Mouse (Mus musculus) stomach, embryonic 14.5 days (tissue): ENCODE data around the gene Coa6. TPM values are rescaled to one million over a fixed set of nuclear protein-coding genes. Genes with fewer than 3 reads are reported as not detected.

Source experiments
- ATAC-seq: fragments of 200-750 bp; cut with Nextera tagmentation; 2 replicates; pipeline ENCODE4 v1.8.0; 2017; ENCODE audit warnings: low read depth, moderate TSS enrichment; ENCODE audit not compliant: insufficient number of reproducible peaks, insufficient read depth, low FRiP score
- H3K27ac ChIP-seq: fragments of 300-500 bp; sonication (generic); 2 replicates; pipeline ENCODE4 v1.5.1; 2014; ENCODE audit warnings: mild to moderate bottlenecking, low read length, moderate library complexity, mixed read lengths
- H3K27me3 ChIP-seq: fragments of 300-500 bp; sonication (generic); 2 replicates; pipeline ENCODE4 v1.6.1; 2014; ENCODE audit warnings: low read length, control low read depth, mixed read lengths; ENCODE audit not compliant: control insufficient read depth, insufficient read depth
- H3K36me3 ChIP-seq: fragments of 300-500 bp; sonication (generic); 2 replicates; pipeline ENCODE4 v1.6.1; 2014; ENCODE audit warnings: mild to moderate bottlenecking, control low read depth, low read length, moderate library complexity, mixed read lengths; ENCODE audit not compliant: control insufficient read depth, insufficient read depth
- H3K4me1 ChIP-seq: fragments of 300-500 bp; sonication (generic); 2 replicates; pipeline ENCODE4 v1.6.1; 2014; ENCODE audit warnings: low read length, control low read depth, mixed read lengths; ENCODE audit not compliant: control insufficient read depth, insufficient read depth
- H3K4me2 ChIP-seq: fragments of 300-500 bp; sonication (generic); replicated peaks from 2 replicates; pipeline ENCODE4 v1.6.1; 2014; ENCODE audit warnings: low read depth, low read length, control low read depth
- H3K4me3 ChIP-seq: fragments of 300-500 bp; sonication (generic); 2 replicates; pipeline ENCODE4 v1.5.1; 2014; ENCODE audit warnings: low read depth, low read length, control low read depth
- H3K9ac ChIP-seq: fragments of 300-500 bp; sonication (generic); replicated peaks from 2 replicates; pipeline ENCODE4 v1.6.1; 2014; ENCODE audit warnings: low read depth, mild to moderate bottlenecking, control low read depth, low read length, moderate library complexity, mixed read lengths
- H3K9me3 ChIP-seq: fragments of 300-500 bp; sonication (generic); 2 replicates; pipeline ENCODE4 v1.6.1; 2016; ENCODE audit warnings: low read depth, low read length, control low read depth; ENCODE audit not compliant: control insufficient read depth
- WGBS: fragments of 180-500 bp; shearing (Covaris S2); extraction: QIAGEN DNeasy Blood & Tissue Kit; methylation state at CpG from one replicate; pipeline ENCODE4 v1.1.7; 2014; 5-methylcytosine and 5-hydroxymethylcytosine counted together
- polyA plus RNA-seq: library from polyadenylated mRNA; unstranded; fragments of >200 nt; fragmentation: Nextera tagmentation; extraction: Ambion mirVana; gene quantifications from 2 replicates; pipeline ENCODE4 v1.2.1, GENCODE M21; 2014

Coa6 gene
- polyA plus RNA-seq, 1 experiment from 2014 or later = 55.5 TPM

DNA sequence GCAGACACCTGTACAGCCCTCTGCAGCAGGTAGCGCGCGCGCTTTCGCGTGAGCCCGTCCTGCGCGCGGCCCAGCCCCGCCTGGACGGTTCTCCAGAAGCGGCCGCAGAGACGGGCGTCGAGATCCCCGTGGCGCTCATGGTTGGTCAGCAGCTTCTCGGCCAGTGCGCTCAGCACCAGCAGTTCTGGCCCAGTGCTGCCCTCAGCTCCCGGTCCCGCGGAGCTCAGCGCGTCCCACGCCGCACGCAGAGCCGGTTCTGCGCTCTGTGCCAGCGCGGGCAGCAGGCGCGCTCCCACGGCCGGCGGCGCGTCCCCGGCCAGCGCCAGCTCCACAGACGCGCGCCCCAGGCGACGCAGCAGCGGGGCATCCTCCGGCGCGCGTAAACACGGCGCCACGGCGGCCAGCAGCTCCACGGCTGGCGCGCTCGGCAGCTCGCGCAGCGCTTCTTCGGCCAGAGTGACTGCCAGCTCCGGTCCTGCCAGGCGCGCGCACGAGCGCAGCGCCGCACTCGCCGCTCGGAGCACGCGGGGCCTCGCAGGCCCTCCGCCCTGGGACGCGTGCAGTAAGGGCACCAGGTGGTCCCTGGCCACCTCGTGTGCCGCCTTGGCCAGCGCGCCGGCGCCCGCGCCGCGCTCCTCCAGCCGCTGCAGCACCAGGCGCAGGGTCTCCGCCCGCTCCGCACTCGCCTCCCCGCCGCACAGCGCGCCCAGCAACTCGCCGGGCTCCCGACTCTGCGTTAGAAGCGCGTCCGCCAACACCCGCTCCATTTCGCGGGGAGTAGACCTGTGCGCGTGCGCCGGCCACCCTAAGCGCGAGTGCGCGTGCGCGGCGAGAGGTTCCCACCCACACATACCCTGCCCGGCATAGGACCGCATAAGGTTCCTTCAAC is 52.2 kb downstream of the Coa6 start, which contains the start of gene Tarbp1:
TSS of gene Tarbp1 (minus strand) at position 767 of the 889 bp plus-strand sequence.
- ATAC-seq = peak; percentile 93
- H3K27me3 ChIP-seq = no peaks in the 10 kb centered on the region
- H3K36me3 ChIP-seq = peaks cover 6% of the 10 kb centered on the region
- under 1% methylated on average over 117 of the region's 124 CpGs for WGBS
- H3K9ac ChIP-seq = peak within 1 kb of the TSS; percentile 78
- peak within 1 kb of the TSS; percentile 83 for H3K4me3 ChIP-seq
- peaks cover 8% of the 10 kb centered on the region for H3K4me1 ChIP-seq
- H3K4me2 ChIP-seq = peak within 1 kb of the TSS; percentile 87
- H3K9me3 ChIP-seq = no peaks in the 10 kb centered on the region
- peak within 1 kb of the TSS; percentile 82; the same call in 1 of the 2 replicates for H3K27ac ChIP-seq

Other genes with a start within 250 kb of the Coa6 start
- gene Slc35f3, start 124.0 kb upstream of the Coa6 start, polyA plus RNA-seq = 1.4 and 2.3 TPM in 2 replicates
- gene Tarbp1, start 52.5 kb downstream of the Coa6 start, polyA plus RNA-seq = 3.8 and 4.0 TPM in 2 replicates
- gene Irf2bp2, start 171.5 kb downstream of the Coa6 start, polyA plus RNA-seq = 9.7 and 10.0 TPM in 2 replicates